Mouse (Mus musculus) kidney, adult 2 months (tissue): Measurements from ENCODE around the gene Tmcc3.

Experiments
- CTCF ChIP-seq: fragments of 200-500 bp; conservative IDR thresholded peaks from 2 replicates; pipeline ENCODE4 v1.5.1; 2011; ENCODE audit warnings: low read depth, mild to moderate bottlenecking, control low read depth, low read length, moderate library complexity, mixed read lengths; ENCODE audit not compliant: insufficient read depth, insufficient read length
- POLR2A ChIP-seq: fragments of 200-500 bp; IDR thresholded peaks from one replicate; pipeline ENCODE4 v1.6.1; 2011; ENCODE audit warnings: low read depth, low read length, control low read depth

- TF ChIP-seq POLR2A = no peak
- TF ChIP-seq CTCF = no peak
These were observed 177.8 kb downstream of the Tmcc3 start for GRCm38 (mm10) chr10:94489509-94489908.
